Mouse (Mus musculus) kidney, embryonic 14.5 days (tissue): ENCODE data around the gene Hoxb8. TPM values are rescaled to one million over a fixed set of nuclear protein-coding genes. Genes with fewer than 3 reads are reported as not detected.
A peak's percentile ranks its signal among the peaks of the same experiment; 100 is the strongest.

Source experiments
- ATAC-seq: fragments of 200-750 bp; cut with Nextera tagmentation; 2 replicates; pipeline ENCODE4 v1.8.0; 2017; ENCODE audit warnings: moderate number of reproducible peaks, mild to moderate bottlenecking, moderate TSS enrichment, moderate library complexity; ENCODE audit not compliant: low FRiP score, low TSS enrichment
- H3K27ac ChIP-seq: fragments of 300-500 bp; sonication (generic); 2 replicates; pipeline ENCODE4 v1.5.1; 2014; ENCODE audit warnings: low read depth, mild to moderate bottlenecking, low read length, moderate library complexity, mixed read lengths
- H3K27me3 ChIP-seq: fragments of 300-500 bp; sonication (generic); 2 replicates; pipeline ENCODE4 v1.6.1; 2014; ENCODE audit warnings: mild to moderate bottlenecking, low read length; ENCODE audit not compliant: control insufficient read depth, insufficient read depth
- H3K36me3 ChIP-seq: fragments of 300-500 bp; sonication (generic); 2 replicates; pipeline ENCODE4 v1.6.1; 2014; ENCODE audit warnings: low read length, mixed read lengths; ENCODE audit not compliant: control insufficient read depth, insufficient read depth
- H3K4me1 ChIP-seq: fragments of 300-500 bp; sonication (generic); 2 replicates; pipeline ENCODE4 v1.6.1; 2014; ENCODE audit warnings: low read length, mixed read lengths; ENCODE audit not compliant: control insufficient read depth, insufficient read depth
- H3K4me2 ChIP-seq: fragments of 300-500 bp; sonication (generic); replicated peaks from 2 replicates; pipeline ENCODE4 v1.6.1; 2014; ENCODE audit warnings: low read depth, mild to moderate bottlenecking, low read length
- H3K4me3 ChIP-seq: fragments of 300-500 bp; sonication (generic); 2 replicates; pipeline ENCODE4 v1.5.1; 2014; ENCODE audit warnings: mild to moderate bottlenecking, low read length
- H3K9ac ChIP-seq: fragments of 300-500 bp; sonication (generic); 2 replicates; pipeline ENCODE4 v1.6.1; 2014; ENCODE audit warnings: low read depth, mild to moderate bottlenecking, low read length, moderate library complexity
- H3K9me3 ChIP-seq: fragments of 300-500 bp; sonication (generic); 2 replicates; pipeline ENCODE4 v1.6.1; 2016; ENCODE audit warnings: low read length; ENCODE audit not compliant: control insufficient read depth
- WGBS: fragments of 180-500 bp; shearing (Covaris S2); extraction: QIAGEN DNeasy Blood & Tissue Kit; methylation state at CpG from one replicate; pipeline ENCODE4 v1.1.7; 2014; 5-methylcytosine and 5-hydroxymethylcytosine counted together
- polyA plus RNA-seq: library from polyadenylated mRNA; unstranded; fragments of >200 nt; fragmentation: Nextera tagmentation; extraction: Ambion mirVana; gene quantifications from 2 replicates; pipeline ENCODE4 v1.2.1, GENCODE M21; 2014

The Hoxb8 gene
- polyA plus RNA-seq, 1 experiment from 2014 or later: 12.7 TPM

- Histone ChIP-seq H3K27ac (no peak overlapping the region), H3K9ac (0 out of 2 replicates have a peak overlapping the region, but pooled peaks have one; percentile 29), H3K9me3 (no peaks in the 10 kb centered on the region), H3K4me2 (peak overlapping the region; percentile 71), H3K27me3 (peaks cover 3% of the 10 kb centered on the region; the same call in 1 of the 2 replicates), H3K4me1 (peaks cover 70% of the 10 kb centered on the region), H3K36me3 (no peaks in the 10 kb centered on the region), H3K4me3 (peak overlapping the region; percentile 77)
- ATAC-seq: no peak
- 16% methylated on average over 14 of the region's 14 CpGs for whole genome bisulfite sequencing
These were observed 25.7 kb upstream of the Hoxb8 start for GRCm38 (mm10) chr11:96255996-96256445.

GRCm38 (mm10) chr11:96257141-96257540, 24.6 kb upstream of the Hoxb8 start:
- H3K27ac ChIP-seq: peak overlapping the region; percentile 39; the same call in 1 of the 2 replicates
- no peak overlapping the region for H3K4me3 ChIP-seq
- 0 out of 2 replicates have a peak overlapping the region, but pooled peaks have one; percentile 18 for H3K4me2 ChIP-seq
- peaks cover 4% of the 10 kb centered on the region; the same call in 1 of the 2 replicates for H3K36me3 ChIP-seq
- peaks cover 3% of the 10 kb centered on the region; the same call in 1 of the 2 replicates for H3K27me3 ChIP-seq
- H3K4me1 ChIP-seq: peaks cover 76% of the 10 kb centered on the region
- ATAC-seq: no peak
- no peak overlapping the region for H3K9ac ChIP-seq
- WGBS: 28% methylated on average over 2 of the region's 2 CpGs
- no peaks in the 10 kb centered on the region for H3K9me3 ChIP-seq

- 19% methylated on average over 2 of the region's 2 CpGs for WGBS
- Histone ChIP-seq H3K4me3 (no peak overlapping the region), H3K9me3 (no peaks in the 10 kb centered on the region), H3K36me3 (peaks cover 14% of the 10 kb centered on the region; the same call in 1 of the 2 replicates), H3K4me1 (peaks cover 85% of the 10 kb centered on the region), H3K4me2 (no peak overlapping the region; the same call in 1 of the 2 replicates), H3K27ac (peak overlapping the region; percentile 47), H3K9ac (no peak overlapping the region; the same call in 1 of the 2 replicates), H3K27me3 (peaks cover 3% of the 10 kb centered on the region)
- peak; percentile 20 for ATAC-seq
These were observed 22.7 kb upstream of the Hoxb8 start for GRCm38 (mm10) chr11:96259038-96259437.

GRCm38 (mm10) chr11:96259511-96259910, 22.2 kb upstream of the Hoxb8 start:
- H3K9ac ChIP-seq: no peak overlapping the region
- peaks cover 3% of the 10 kb centered on the region for H3K27me3 ChIP-seq
- peaks cover 19% of the 10 kb centered on the region; the same call in 1 of the 2 replicates for H3K36me3 ChIP-seq
- H3K9me3 ChIP-seq: no peaks in the 10 kb centered on the region
- no peak overlapping the region for H3K4me2 ChIP-seq
- H3K27ac ChIP-seq: peak overlapping the region; percentile 47; the same call in 1 of the 2 replicates
- WGBS: 17% methylated on average over 1 of the region's 1 CpGs
- H3K4me1 ChIP-seq: peaks cover 85% of the 10 kb centered on the region
- no peak for ATAC-seq
- H3K4me3 ChIP-seq: no peak overlapping the region

GRCm38 (mm10) chr11:96260310-96260970, 21.3 kb upstream of the Hoxb8 start:
- Histone ChIP-seq H3K9ac (0 out of 2 replicates have a peak overlapping the region, but pooled peaks have one; percentile 31), H3K9me3 (no peaks in the 10 kb centered on the region), H3K27me3 (no peaks in the 10 kb centered on the region; the same call in 1 of the 2 replicates), H3K4me3 (0 out of 2 replicates have a peak overlapping the region, but pooled peaks have one; percentile 8), H3K4me1 (peaks cover 83% of the 10 kb centered on the region), H3K36me3 (peaks cover 24% of the 10 kb centered on the region; the same call in 1 of the 2 replicates), H3K27ac (peak overlapping the region; percentile 43; the same call in 1 of the 2 replicates), H3K4me2 (peak overlapping the region; percentile 25)
- no peak for ATAC-seq
- 7% methylated on average over 23 of the region's 23 CpGs for WGBS

GRCm38 (mm10) chr11:96261323-96261890, 20.3 kb upstream of the Hoxb8 start:
- 5% methylated on average over 24 of the region's 24 CpGs for WGBS
- Histone ChIP-seq H3K9me3 (no peaks in the 10 kb centered on the region), H3K27me3 (no peaks in the 10 kb centered on the region; the same call in 1 of the 2 replicates), H3K27ac (peak overlapping the region; percentile 43; the same call in 1 of the 2 replicates), H3K4me2 (peak overlapping the region; percentile 22; the same call in 1 of the 2 replicates), H3K4me3 (no peak overlapping the region), H3K4me1 (peaks cover 84% of the 10 kb centered on the region), H3K9ac (no peak overlapping the region), H3K36me3 (peaks cover 24% of the 10 kb centered on the region; the same call in 1 of the 2 replicates)
- peak; percentile 64 for ATAC-seq

GRCm38 (mm10) chr11:96262262-96262830, 19.4 kb upstream of the Hoxb8 start:
- peaks cover 31% of the 10 kb centered on the region; the same call in 1 of the 2 replicates for H3K36me3 ChIP-seq
- ATAC-seq: no peak
- WGBS: 33% methylated on average over 6 of the region's 6 CpGs
- H3K9ac ChIP-seq: no peak overlapping the region
- no peak overlapping the region for H3K4me2 ChIP-seq
- peaks cover 83% of the 10 kb centered on the region for H3K4me1 ChIP-seq
- H3K4me3 ChIP-seq: no peak overlapping the region
- H3K9me3 ChIP-seq: no peaks in the 10 kb centered on the region
- H3K27ac ChIP-seq: no peak overlapping the region
- no peaks in the 10 kb centered on the region; the same call in 1 of the 2 replicates for H3K27me3 ChIP-seq

- WGBS: 19% methylated on average over 33 of the region's 33 CpGs
- no peak for ATAC-seq
- Histone ChIP-seq H3K4me1 (peaks cover 73% of the 10 kb centered on the region), H3K9me3 (no peaks in the 10 kb centered on the region), H3K36me3 (peaks cover 36% of the 10 kb centered on the region; the same call in 1 of the 2 replicates), H3K9ac (peak overlapping the region; percentile 18; the same call in 1 of the 2 replicates), H3K4me3 (no peak overlapping the region), H3K4me2 (peak overlapping the region; percentile 6; the same call in 1 of the 2 replicates), H3K27me3 (no peaks in the 10 kb centered on the region; the same call in 1 of the 2 replicates), H3K27ac (no peak overlapping the region)
These were observed 17.9 kb upstream of the Hoxb8 start for GRCm38 (mm10) chr11:96263636-96264389.
